Mouse (Mus musculus) embryonic fibroblast, embryonic 13.5 days (primary cell): ENCODE data around the gene Mfap1b. TPM values are rescaled to one million over a fixed set of nuclear protein-coding genes. Genes with fewer than 3 reads are reported as not detected.

Experiments used
- H3K27ac ChIP-seq: 2 replicates; pipeline ENCODE4 v1.5.1; 2012; ENCODE audit warnings: low read length, control low read depth, inconsistent platforms; ENCODE audit not compliant: insufficient read depth
- H3K4me1 ChIP-seq: 2 replicates; pipeline ENCODE4 v1.6.1; 2011; ENCODE audit warnings: low read length; ENCODE audit not compliant: control insufficient read depth, insufficient read depth
- H3K4me3 ChIP-seq: 2 replicates; pipeline ENCODE4 v1.5.1; 2011; ENCODE audit warnings: mild to moderate bottlenecking, control low read depth, low read length; ENCODE audit not compliant: insufficient read depth
- CTCF ChIP-seq: IDR thresholded peaks from 2 replicates; pipeline ENCODE4 v1.5.1; 2011; ENCODE audit warnings: mild to moderate bottlenecking, control low read depth, low read length, moderate library complexity, borderline replicate concordance; ENCODE audit not compliant: insufficient read depth
- POLR2A ChIP-seq: IDR thresholded peaks from 2 replicates; pipeline ENCODE4 v1.6.1; 2011; ENCODE audit warnings: low read depth, mild to moderate bottlenecking, control low read depth, low read length, moderate library complexity
- polyA plus RNA-seq: library from polyadenylated mRNA; stranded (reverse); fragments of >200 nt; gene quantifications from 2 replicates; pipeline ENCODE4 v1.2.4, GENCODE M21; 2011; ENCODE audit warnings: low read depth; ENCODE audit not compliant: missing spikeins, insufficient read length

Gene Mfap1b
- polyA plus RNA-seq, 1 experiment: 28.7 TPM

DNA sequence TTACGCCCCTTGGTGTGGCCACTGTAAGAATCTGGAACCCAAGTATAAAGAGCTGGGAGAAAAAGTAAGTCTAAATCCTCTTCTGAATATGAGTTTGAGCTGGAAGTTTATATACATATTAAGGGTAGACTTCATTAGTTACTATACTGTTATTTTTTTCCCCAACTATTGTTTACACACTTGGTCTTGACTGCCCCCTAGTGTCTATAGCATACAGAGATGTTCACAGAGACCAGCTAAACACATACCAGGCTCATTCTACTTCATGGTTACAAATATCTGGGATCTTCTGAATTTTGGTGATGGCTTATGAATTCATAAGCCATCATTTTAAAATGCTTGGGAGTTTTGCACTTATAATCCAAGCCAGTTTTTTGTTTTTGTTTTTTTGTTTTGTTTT, 39.0 kb downstream of the Mfap1b start:
- TF ChIP-seq POLR2A: no peak
- no peak for TF ChIP-seq CTCF
- no peak overlapping the region for H3K27ac ChIP-seq
- no peaks in the 10 kb centered on the region for H3K4me1 ChIP-seq
- no peak overlapping the region for H3K4me3 ChIP-seq

- TF ChIP-seq POLR2A (no peak), CTCF (no peak)
- H3K4me1 ChIP-seq: no peaks in the 10 kb centered on the region
Observed at GRCm38 (mm10) chr2:121425890-121426289, 48.0 kb downstream of the Mfap1b start.

DNA sequence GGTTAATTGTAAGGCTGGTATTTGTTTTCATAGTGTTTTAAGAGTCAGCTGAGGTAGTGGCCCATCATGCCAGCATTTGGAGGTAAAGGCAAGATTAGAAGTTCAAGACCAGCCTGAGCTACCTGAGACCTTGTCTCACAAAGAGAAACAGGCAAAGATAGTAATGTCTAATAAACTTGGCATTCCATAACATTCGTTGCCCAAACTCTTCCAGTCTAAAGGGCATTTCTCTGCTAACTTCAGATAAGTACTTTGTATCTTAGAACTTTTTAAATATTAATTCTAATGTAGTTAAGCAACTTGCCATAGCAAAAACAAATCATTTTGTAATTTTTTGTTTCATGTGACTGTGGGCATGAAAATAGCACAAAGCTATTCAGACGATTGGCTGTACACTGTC, 50.7 kb downstream of the Mfap1b start:
- no peak overlapping the region for H3K27ac ChIP-seq
- 0 out of 2 replicates have a peak, but pooled peaks cover 4% of the 10 kb centered on the region for H3K4me1 ChIP-seq
- no peak overlapping the region for H3K4me3 ChIP-seq
- TF ChIP-seq POLR2A (no peak), CTCF (no peak)

More at GRCm38 (mm10) chr2:121425890-121426289, 48.0 kb downstream of the Mfap1b start:
- Histone ChIP-seq H3K4me3 (no peak overlapping the region), H3K27ac (no peak overlapping the region)

DNA sequence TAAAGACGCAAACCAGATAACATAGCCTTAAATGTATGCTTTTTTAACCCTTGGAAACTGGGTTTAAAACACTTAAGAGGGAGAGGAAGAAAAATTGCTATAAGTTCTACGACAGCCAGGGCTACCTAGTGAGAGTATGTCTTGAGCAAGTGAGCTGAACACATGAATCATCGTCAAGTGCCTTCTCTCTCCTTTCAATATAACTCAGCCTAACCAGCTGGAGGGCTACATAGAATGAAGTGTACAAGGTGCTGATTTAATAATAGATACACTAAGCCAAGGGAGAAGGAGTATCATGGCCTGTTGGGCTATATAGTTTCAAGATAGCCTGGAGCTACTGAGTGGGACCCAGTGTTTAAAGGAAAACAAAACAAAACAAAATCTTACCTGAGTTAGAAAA, 55.4 kb downstream of the Mfap1b start:
- H3K4me3 ChIP-seq: no peak overlapping the region
- peaks cover 8% of the 10 kb centered on the region for H3K4me1 ChIP-seq
- TF ChIP-seq CTCF (no peak), POLR2A (no peak)
- no peak overlapping the region for H3K27ac ChIP-seq

DNA sequence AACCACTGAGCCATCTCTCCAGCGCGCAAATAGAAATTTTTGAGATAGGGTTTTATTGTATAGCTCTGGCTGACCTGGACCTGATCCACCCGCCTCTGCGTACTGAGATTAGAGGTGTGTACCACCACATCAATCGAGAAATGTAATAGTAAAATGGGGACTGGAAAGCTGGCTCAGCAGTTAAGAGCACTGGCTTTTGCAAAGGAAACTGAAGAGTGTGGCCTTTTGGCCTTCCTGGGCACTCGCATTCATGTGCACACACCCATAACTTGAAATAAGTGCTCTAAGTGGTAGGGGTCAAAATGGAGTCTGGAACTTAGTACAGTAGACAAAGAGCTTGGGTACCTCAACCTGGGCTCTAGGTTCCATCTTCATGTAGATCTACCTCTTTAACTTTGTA, 57.5 kb downstream of the Mfap1b start:
- Histone ChIP-seq H3K27ac (no peak overlapping the region), H3K4me1 (peaks cover 8% of the 10 kb centered on the region), H3K4me3 (peak overlapping the region; percentile 83)
- TF ChIP-seq POLR2A: no peak
- TF ChIP-seq CTCF: no peak

DNA sequence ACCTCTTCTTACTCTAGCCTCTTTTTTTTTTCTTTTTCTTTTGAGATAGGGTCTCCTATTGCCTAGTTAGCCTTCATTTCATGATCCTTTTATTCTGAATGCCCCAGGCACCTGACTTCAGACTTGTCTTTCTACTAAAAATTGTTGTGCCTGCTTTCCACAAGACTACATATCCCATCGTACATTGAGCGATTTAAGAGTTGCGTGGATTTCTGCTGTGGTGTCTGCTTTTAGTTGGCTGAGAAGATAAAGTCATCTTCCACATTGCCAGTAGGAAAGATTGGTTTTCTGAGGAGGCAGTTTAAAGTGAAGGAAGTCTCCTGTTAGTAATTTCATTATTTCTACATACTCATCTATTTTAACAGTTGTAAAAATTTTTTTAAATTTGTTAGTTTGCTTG, 58.3 kb downstream of the Mfap1b start:
- TF ChIP-seq CTCF (no peak), POLR2A (no peak)
- Histone ChIP-seq H3K4me3 (peak overlapping the region; percentile 83), H3K4me1 (peaks cover 8% of the 10 kb centered on the region), H3K27ac (no peak overlapping the region)

DNA sequence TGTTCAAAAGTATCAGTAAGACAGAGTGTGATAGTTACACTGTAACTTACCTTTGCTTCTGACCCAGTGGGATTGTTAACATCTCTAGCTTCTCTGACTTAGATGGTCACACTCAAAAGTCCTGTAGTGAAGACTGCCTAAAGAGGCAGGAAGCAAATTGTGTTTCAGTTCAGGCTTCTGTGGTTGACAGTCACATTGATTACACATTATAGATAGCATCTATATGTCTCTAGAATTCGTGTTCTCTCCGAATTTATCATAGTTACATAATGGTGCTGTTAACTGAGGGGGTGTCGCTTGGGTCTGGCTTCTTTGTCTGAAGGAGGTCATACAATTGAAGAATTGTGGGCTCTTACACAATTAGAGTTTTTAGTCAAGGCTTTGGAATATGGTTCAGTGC, 58.8 kb downstream of the Mfap1b start:
- H3K27ac ChIP-seq: no peak overlapping the region
- TF ChIP-seq POLR2A: no peak
- TF ChIP-seq CTCF: no peak

GRCm38 (mm10) chr2:121414139-121414685, 59.7 kb downstream of the Mfap1b start:
- Histone ChIP-seq H3K4me1 (peaks cover 8% of the 10 kb centered on the region), H3K27ac (peak overlapping the region; percentile 94), H3K4me3 (peak overlapping the region; percentile 83)
- no peak for TF ChIP-seq POLR2A

More for the DNA sequence above, 58.8 kb downstream of the Mfap1b start:
- Histone ChIP-seq H3K4me3 (peak overlapping the region; percentile 83), H3K4me1 (peaks cover 8% of the 10 kb centered on the region)

DNA sequence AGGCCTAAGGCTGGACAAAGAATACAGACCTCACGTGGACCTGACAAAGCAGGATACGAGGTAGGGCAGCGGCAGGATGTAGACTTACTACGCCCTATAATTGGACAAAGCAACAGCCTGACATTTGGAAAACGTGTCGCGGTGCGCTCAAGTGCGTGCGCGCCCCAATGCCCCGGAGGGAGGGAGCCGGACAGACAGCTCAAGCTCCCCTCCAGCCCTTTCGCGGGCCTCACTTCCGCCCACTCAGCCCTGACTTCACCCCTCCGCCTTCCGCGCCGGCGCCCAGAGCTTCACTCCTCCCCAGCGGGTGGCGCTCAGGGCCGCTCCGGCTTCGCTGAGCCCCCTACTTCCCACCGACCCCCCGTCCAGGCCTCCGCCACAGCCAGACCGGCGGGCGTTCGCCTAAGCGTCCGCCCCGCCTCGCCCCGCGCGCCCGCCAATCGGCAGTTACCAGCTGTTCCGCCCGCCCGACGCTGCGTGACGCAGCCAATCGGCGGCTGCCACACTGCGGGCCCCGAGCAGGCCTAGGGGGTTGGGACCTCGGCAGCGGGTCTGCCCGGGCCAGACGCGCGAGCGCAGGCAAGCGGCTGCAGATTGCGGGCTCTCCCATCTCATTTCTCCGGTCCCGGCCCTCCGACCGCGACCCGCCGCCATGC, 60.4 kb downstream of the Mfap1b start, which contains the start of the genes Pdia3 and Catsper2:
Pdia3 (plus strand) TSS at position 389 of the 656 bp plus-strand sequence.
Catsper2 (minus strand) TSS at position 406 of the 656 bp plus-strand sequence.
- Histone ChIP-seq H3K4me3 (peak within 1 kb of the TSS; percentile 83), H3K4me1 (peaks cover 4% of the 10 kb centered on the region), H3K27ac (peak within 1 kb of the TSS; percentile 94)
- TF ChIP-seq POLR2A: peak; percentile 90
- TF ChIP-seq CTCF: no peak

GRCm38 (mm10) chr2:121412843-121413386, 61.0 kb downstream of the Mfap1b start:
- H3K4me1 ChIP-seq: peaks cover 4% of the 10 kb centered on the region

More at GRCm38 (mm10) chr2:121412843-121413386, 61.0 kb downstream of the Mfap1b start:
- Histone ChIP-seq H3K4me3 (peak overlapping the region; percentile 51), H3K27ac (peak overlapping the region; percentile 85)
- TF ChIP-seq POLR2A: no peak; the same call in 1 of the 2 replicates
- TF ChIP-seq CTCF: no peak

Other genes starting within 250 kb of the Mfap1b start
- 54.5 and 61.5 TPM in 2 replicates for gene Trp53bp1, start 202.7 kb downstream of the Mfap1b start, polyA plus RNA-seq
- gene Map1a, start 184.5 kb downstream of the Mfap1b start, polyA plus RNA-seq: 61.1 and 75.0 TPM in 2 replicates
- 8.4 and 9.0 TPM in 2 replicates for gene Ppip5k1, start 118.7 kb downstream of the Mfap1b start, polyA plus RNA-seq
- not detected in 2 replicates for gene Ckmt1, start 116.4 kb downstream of the Mfap1b start, polyA plus RNA-seq
- not detected in 2 replicates for gene Strc, start 86.9 kb downstream of the Mfap1b start, polyA plus RNA-seq
- 1,111 and 1,129 TPM in 2 replicates for gene Pdia3, start 60.3 kb downstream of the Mfap1b start, polyA plus RNA-seq
- gene Catsper2, start 60.3 kb downstream of the Mfap1b start, polyA plus RNA-seq: 1.5 and 2.8 TPM in 2 replicates
- not detected in 2 replicates for gene Ell3, start 29.8 kb downstream of the Mfap1b start, polyA plus RNA-seq
- 553 and 625 TPM in 2 replicates for gene Serf2, start 24.9 kb downstream of the Mfap1b start, polyA plus RNA-seq
- gene Hypk, start 20.8 kb downstream of the Mfap1b start, polyA plus RNA-seq: 80.6 and 86.4 TPM in 2 replicates
- 0.63 TPM in 1 of 2 replicates, not detected in the other for gene Serinc4, start 17.3 kb downstream of the Mfap1b start, polyA plus RNA-seq
- gene Mfap1a, start 32.6 kb upstream of the Mfap1b start, polyA plus RNA-seq: 27.8 and 31.9 TPM in 2 replicates
- gene Wdr76, start 32.7 kb upstream of the Mfap1b start, polyA plus RNA-seq: 6.6 and 8.6 TPM in 2 replicates